Mouse (Mus musculus) CD4-positive naive resting alpha-beta T cell, adult 76 days (primary cell): Measurements from ENCODE around the gene Gm10772. TPM values are rescaled to one million over a fixed set of nuclear protein-coding genes. Genes with fewer than 3 reads are reported as not detected.

ENCODE experiments used
- total RNA-seq: library from RNA; stranded (reverse); gene quantifications from one replicate; pipeline ENCODE4 v1.2.4, GENCODE M21; 2023

The Gm10772 gene
- not detected for total RNA-seq

GRCm38 (mm10) chr13:66227473-66227872 lies at the start of gene Gm10772:
TSS of gene Gm10772 (minus strand) at chr13:66227573.

Other genes with a start within 250 kb of the Gm10772 start
- gene Gm10324, start 108.0 kb downstream of the Gm10772 start, total RNA-seq = not detected
- gene 2410141K09Rik, start 213.5 kb upstream of the Gm10772 start, total RNA-seq = not detected